Mouse (Mus musculus) lung, postnatal 0 days (tissue): ENCODE data around the gene Ptpn1.

ENCODE experiments used
- CTCF ChIP-seq: IDR thresholded peaks from 2 replicates; pipeline ENCODE4 v1.5.1; 2016; ENCODE audit warnings: antibody characterized with exemption, mild to moderate bottlenecking
- EP300 ChIP-seq: IDR thresholded peaks from 2 replicates; pipeline ENCODE4 v1.6.1; 2016; ENCODE audit warnings: antibody characterized with exemption, mild to moderate bottlenecking, control low read depth

- TF ChIP-seq EP300 (no peak), CTCF (peak; percentile 85)
Measured at GRCm38 (mm10) chr2:168009936-168010668, 78.2 kb downstream of the Ptpn1 start, which contains the start of gene Ripor3.
